Mouse (Mus musculus) MEL-GATA-1-ER (cell line): ENCODE data around the gene Ffar2.
A peak's percentile ranks its signal among the peaks of the same experiment; 100 is the strongest.
"Not testable (repeated sequence)": the region's sequence is repeated elsewhere in the genome, so short reads cannot be mapped to it uniquely, and the experiment has no call there.

Experiments
- DNase-seq: peaks from one replicate; pipeline ENCODE4 v3.0.0-alpha.2; 2012; ENCODE audit warnings: low read depth; ENCODE audit errors: extremely low read depth

The Ffar2 gene

DNA sequence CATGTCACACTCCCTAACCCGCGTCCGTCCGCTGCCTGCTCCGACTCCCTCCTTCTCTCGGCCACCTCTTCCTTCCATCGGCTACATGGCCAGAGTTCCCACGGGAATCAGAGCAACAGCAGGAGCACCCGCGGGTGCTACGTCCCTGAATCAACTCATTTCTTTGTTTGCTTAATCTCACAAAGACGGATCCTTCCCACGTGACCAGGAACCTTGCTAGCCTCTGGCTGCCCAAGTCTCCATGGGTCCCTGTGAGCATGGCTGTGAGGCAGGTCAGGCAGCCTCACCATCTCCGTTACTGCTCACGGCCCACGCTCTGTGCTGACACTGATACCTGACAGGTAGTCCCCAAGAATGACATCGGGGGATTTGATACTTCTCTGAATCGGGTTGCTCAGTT lies at the start of gene Ffar2:
Gene Ffar2, minus strand, starts transcription at position 101 of the 400 bp plus-strand sequence.
- DNase-seq = no peak

GRCm38 (mm10) chr7:30873083-30873482 lies 49.5 kb upstream of the Ffar2 start:
- DNase-seq = peak; percentile 40

GRCm38 (mm10) chr7:30863386-30863785 lies 39.8 kb upstream of the Ffar2 start:
- no peak for DNase-seq

DNA sequence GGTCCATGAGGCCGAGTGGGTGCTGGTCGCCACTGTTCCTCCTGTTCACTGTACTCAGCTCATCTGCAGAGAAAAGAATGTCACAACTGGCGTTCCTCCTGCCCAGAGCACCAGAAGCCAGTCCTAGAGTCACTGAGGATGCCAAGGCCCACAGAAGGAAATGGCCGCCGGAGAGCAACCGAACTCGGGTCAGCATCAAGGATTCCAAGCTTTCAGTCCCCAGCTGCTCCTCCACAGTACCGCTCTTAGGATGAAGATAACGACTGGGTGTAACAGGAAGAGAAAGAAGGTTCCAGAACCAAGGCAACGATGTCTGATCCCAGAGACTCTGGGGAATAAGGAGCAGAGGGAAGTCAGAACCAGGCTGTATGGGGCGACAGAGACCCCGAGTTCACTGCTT lies 37.9 kb upstream of the Ffar2 start, which contains the start of gene Ffar1:
Gene Ffar1, minus strand, starts transcription at position 101 of the 400 bp plus-strand sequence.
- no peak for DNase-seq

DNA sequence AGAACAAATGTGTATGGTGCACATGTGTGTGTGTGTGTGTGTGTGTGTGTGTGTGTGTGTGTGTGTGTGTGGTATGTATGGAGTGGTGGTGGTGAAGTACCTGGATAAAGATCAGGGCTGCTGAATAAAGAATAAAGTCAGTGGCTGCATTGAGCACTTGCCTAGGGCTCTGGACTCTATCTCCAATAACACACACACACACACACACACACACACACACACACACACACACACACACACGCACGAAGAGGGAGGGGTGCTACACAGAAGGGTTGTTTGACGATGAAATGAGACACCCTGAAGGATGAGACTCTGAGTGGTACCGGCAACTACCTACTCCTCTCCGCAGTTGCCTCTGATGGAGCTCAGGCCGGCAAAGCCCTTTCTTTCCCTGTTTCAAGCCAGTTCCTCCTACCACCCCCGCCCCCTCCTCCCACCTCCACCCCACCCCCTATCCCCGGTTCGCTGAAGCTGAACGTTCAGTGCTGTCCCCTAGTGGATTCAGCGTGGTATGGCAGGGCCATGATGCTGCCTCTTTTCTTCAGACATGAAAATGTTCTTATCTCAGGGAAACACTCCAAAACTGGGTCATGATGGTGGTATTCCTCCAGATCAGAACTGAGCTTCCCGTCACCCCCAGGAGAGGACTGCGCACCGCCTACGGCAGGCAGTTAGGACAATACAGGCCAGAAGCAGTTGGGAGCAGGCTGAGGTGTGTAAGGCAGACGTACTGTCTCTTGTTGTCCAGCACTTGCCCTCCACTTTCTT lies 36.2 kb upstream of the Ffar2 start:
- DNase-seq = peak; percentile 81

DNA sequence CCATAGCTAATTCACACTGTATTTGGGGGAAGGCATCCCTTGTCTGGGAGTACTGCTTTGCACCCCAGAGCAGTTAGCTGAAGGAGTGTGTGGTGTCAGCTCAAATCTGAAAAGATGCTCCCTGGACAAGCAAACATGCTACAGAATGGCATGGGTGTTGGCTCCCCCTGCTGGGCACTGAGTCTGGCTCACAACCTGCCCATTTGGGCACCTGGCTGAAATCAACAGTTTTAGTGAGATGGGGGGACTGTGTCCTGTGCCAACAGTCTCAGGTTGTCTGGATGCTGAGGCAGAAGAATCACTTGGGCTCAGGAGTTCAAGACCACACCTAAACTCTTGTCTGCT lies 35.7 kb upstream of the Ffar2 start:
- peak; percentile 56 for DNase-seq

DNA sequence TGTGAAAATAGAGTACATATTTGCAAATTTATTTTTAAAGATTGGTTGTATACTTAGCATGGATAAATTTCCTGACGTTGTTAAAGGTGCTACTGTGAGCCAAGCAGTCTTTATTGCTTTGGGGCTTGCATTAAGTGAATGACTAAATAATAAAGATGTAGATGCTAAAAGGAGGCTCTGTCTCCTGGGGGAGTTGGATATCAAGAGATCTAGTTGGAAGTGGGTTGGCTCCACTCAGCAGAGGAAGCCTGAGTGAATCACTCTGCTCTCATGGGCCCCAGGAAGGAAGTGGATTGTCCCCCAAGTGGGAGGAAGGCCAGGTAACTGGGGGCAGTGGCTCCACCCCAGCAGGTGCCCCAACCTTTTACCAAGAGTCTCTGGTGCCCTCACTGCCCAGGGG lies 34.2 kb upstream of the Ffar2 start:
- no peak for DNase-seq

GRCm38 (mm10) chr7:30856078-30856477 lies 32.5 kb upstream of the Ffar2 start, which contains the start of gene Ffar3:
Gene Ffar3, minus strand, starts transcription at chr7:30856178.
- no peak for DNase-seq

- DNase-seq = no peak
Observed at GRCm38 (mm10) chr7:30851421-30851820, 27.8 kb upstream of the Ffar2 start.

GRCm38 (mm10) chr7:30847934-30848333 lies 24.4 kb upstream of the Ffar2 start:
- DNase-seq = no peak

- no peak for DNase-seq
Observed at GRCm38 (mm10) chr7:30847386-30847785, 23.8 kb upstream of the Ffar2 start.

GRCm38 (mm10) chr7:30846505-30847053 lies 23.0 kb upstream of the Ffar2 start:
- no peak for DNase-seq

GRCm38 (mm10) chr7:30844676-30845297 lies 21.2 kb upstream of the Ffar2 start:
- no peak for DNase-seq

DNA sequence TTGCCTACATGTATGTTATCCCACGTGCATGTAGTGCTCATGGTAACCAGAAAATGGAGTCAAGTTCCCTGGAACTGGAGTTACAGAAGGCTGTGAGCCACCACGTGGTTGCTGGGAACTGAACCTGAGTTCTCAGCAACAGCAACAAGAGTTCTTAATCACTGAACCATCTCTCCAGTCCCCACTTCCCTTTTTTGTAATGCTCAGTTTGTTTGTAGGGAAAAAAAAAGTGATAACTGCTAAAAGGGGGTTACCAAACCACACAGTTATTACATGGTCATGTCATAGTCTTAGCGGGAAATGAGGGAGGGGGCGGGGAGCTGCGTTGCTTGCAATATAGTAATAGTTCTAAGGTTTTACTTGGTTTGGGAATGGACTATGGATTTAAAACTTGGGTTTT lies 18.5 kb upstream of the Ffar2 start:
- DNase-seq = peak; percentile 86

- DNase-seq = no peak
Observed at GRCm38 (mm10) chr7:30841379-30841778, 17.8 kb upstream of the Ffar2 start.

GRCm38 (mm10) chr7:30840306-30840705 lies 16.7 kb upstream of the Ffar2 start:
- no peak for DNase-seq

DNA sequence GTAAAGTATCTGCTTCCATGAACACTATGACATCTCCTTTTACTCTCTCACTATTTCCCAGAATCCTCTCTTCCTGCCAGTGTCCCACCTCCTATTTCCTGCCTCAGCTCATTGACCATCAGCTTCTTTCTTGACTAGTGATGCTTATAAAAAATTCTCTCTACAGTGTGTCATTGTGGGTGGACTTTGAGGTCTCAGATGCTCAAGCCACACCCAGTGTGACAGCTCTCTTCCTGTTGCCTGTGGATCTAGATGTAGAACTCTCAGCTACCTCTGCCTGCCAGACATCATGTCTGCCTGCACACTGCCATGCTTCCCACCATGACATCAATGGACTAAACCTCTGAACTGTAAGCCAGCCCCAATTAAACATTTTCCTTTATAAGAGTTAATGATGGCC lies 13.7 kb upstream of the Ffar2 start:
- DNase-seq = no peak

- DNase-seq = not testable (repeated sequence)
Observed at GRCm38 (mm10) chr7:30832684-30833083, 9.1 kb upstream of the Ffar2 start.

GRCm38 (mm10) chr7:30832261-30832660 lies 8.7 kb upstream of the Ffar2 start:
- no peak for DNase-seq

- no peak for DNase-seq
Observed at GRCm38 (mm10) chr7:30829428-30829827, 5.9 kb upstream of the Ffar2 start.

DNA sequence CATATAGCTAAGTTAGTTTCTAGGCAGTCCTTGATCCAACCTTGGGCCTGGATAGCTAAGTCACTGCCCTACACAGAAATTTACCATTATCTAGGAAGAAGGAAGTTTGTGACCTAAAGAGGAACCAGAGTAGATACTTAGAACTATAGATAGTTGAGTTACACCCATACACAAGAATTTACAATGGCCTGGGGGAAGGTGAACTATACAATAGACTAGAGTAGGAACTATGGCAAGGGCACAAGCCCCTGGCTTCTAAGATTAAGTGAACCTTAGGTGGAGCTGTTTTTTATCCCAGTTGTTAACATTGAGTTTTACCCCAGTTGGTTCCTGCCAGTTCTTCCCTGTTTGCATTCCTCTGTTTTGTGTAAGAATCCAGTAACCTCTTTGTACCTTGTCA lies 5.3 kb upstream of the Ffar2 start:
- not testable (repeated sequence) for DNase-seq

GRCm38 (mm10) chr7:30826660-30827059 lies 3.1 kb upstream of the Ffar2 start:
- DNase-seq = no peak

- no peak for DNase-seq
Observed at GRCm38 (mm10) chr7:30824306-30824705, 731 bp upstream of the Ffar2 start.
